Mouse (Mus musculus) midbrain, embryonic 15.5 days (tissue): ENCODE data around the gene Oxtr. TPM values are rescaled to one million over a fixed set of nuclear protein-coding genes. Genes with fewer than 3 reads are reported as not detected.

ENCODE experiments used
- ATAC-seq: fragments of 200-750 bp; cut with Nextera tagmentation; replicated peaks from 2 replicates; pipeline ENCODE4 v1.8.0; 2017; ENCODE audit warnings: moderate TSS enrichment
- H3K27ac ChIP-seq: fragments of 300-500 bp; sonication (generic); 2 replicates; pipeline ENCODE4 v1.5.1; 2015; ENCODE audit warnings: mild to moderate bottlenecking, inconsistent platforms
- H3K27me3 ChIP-seq: fragments of 300-500 bp; sonication (generic); replicated peaks from 2 replicates; pipeline ENCODE4 v1.6.1; 2015; ENCODE audit warnings: inconsistent platforms
- H3K36me3 ChIP-seq: fragments of 300-500 bp; sonication (generic); replicated peaks from 2 replicates; pipeline ENCODE4 v1.6.1; 2015; ENCODE audit warnings: inconsistent platforms
- H3K4me1 ChIP-seq: fragments of 300-500 bp; sonication (generic); 2 replicates; pipeline ENCODE4 v1.6.1; 2015; ENCODE audit warnings: inconsistent platforms
- H3K4me2 ChIP-seq: fragments of 300-500 bp; sonication (generic); 2 replicates; pipeline ENCODE4 v1.6.1; 2015; ENCODE audit warnings: inconsistent platforms, mild to moderate bottlenecking, moderate library complexity
- H3K4me3 ChIP-seq: fragments of 300-500 bp; sonication (generic); 2 replicates; pipeline ENCODE4 v1.5.1; 2015; ENCODE audit warnings: mild to moderate bottlenecking, inconsistent platforms
- H3K9ac ChIP-seq: fragments of 300-500 bp; sonication (generic); 2 replicates; pipeline ENCODE4 v1.6.1; 2015; ENCODE audit warnings: mild to moderate bottlenecking, inconsistent platforms
- H3K9me3 ChIP-seq: fragments of 300-500 bp; sonication (generic); 2 replicates; pipeline ENCODE4 v1.6.1; 2016; ENCODE audit warnings: inconsistent platforms
- WGBS: fragments of 180-500 bp; shearing (Covaris S2); methylation state at CpG from one replicate; pipeline ENCODE4 v1.1.7; 2015; ENCODE audit warnings: mixed read lengths; 5-methylcytosine and 5-hydroxymethylcytosine counted together
- polyA plus RNA-seq: library from polyadenylated mRNA; unstranded; fragments of >200 nt; fragmentation: Nextera tagmentation; extraction: Ambion mirVana; gene quantifications from 2 replicates; pipeline ENCODE4 v1.2.1, GENCODE M21; 2015

Gene Oxtr
- polyA plus RNA-seq = 1.6 and 1.9 TPM in 2 replicates

- peaks cover 45% of the 10 kb centered on the region for H3K27me3 ChIP-seq
- peak; percentile 24 for ATAC-seq
Measured at GRCm38 (mm10) chr6:112489910-112490559, at the start of gene Oxtr. Oxtr (minus strand) TSS chr6:112489943.

GRCm38 (mm10) chr6:112525434-112525833 lies 35.7 kb upstream of the Oxtr start:
- WGBS = 56% methylated on average over 5 of the region's 5 CpGs
- Histone ChIP-seq H3K4me3 (no peak overlapping the region), H3K36me3 (no peaks in the 10 kb centered on the region)

More at GRCm38 (mm10) chr6:112489910-112490559, at the start of gene Oxtr:
- peaks cover 21% of the 10 kb centered on the region for H3K4me1 ChIP-seq
- peak within 1 kb of the TSS; percentile 42 for H3K9ac ChIP-seq
- peak within 1 kb of the TSS; percentile 69 for H3K4me2 ChIP-seq
- 10% methylated on average over 24 of the region's 24 CpGs for WGBS
- no peak within 1 kb of the TSS for H3K27ac ChIP-seq
- no peaks in the 10 kb centered on the region for H3K9me3 ChIP-seq
- H3K4me3 ChIP-seq = peak within 1 kb of the TSS; percentile 39
- no peaks in the 10 kb centered on the region for H3K36me3 ChIP-seq

DNA sequence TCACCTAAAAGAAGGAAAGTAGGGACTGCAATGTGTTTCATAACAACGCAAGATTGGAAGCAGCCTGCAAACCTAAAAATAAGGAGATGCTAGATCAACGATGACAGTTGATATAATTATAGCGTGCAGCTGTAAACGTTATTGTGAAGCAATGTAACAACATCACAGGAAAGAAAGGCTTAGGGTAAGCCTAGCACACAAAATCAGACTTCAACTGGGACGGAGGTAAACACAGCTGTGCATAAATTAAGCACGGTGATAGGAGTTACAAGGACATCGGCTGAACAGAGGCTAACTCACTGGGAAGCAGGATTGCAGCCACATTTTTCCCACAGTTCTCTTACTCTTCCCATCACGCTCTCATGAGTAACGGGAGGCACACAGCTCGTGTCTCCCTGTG lies 34.7 kb upstream of the Oxtr start:
- H3K27me3 ChIP-seq = peaks cover 7% of the 10 kb centered on the region; the same call in 1 of the 2 replicates
- WGBS = 52% methylated on average over 10 of the region's 10 CpGs
- no peaks in the 10 kb centered on the region for H3K36me3 ChIP-seq
- H3K9ac ChIP-seq = no peak overlapping the region
- no peak overlapping the region for H3K27ac ChIP-seq
- H3K4me1 ChIP-seq = no peaks in the 10 kb centered on the region
- no peak overlapping the region for H3K4me2 ChIP-seq
- no peak for ATAC-seq
- H3K4me3 ChIP-seq = no peak overlapping the region
- no peaks in the 10 kb centered on the region for H3K9me3 ChIP-seq

More at GRCm38 (mm10) chr6:112525434-112525833, 35.7 kb upstream of the Oxtr start:
- H3K4me1 ChIP-seq = no peaks in the 10 kb centered on the region
- H3K4me2 ChIP-seq = no peak overlapping the region
- no peak for ATAC-seq
- no peak overlapping the region for H3K27ac ChIP-seq
- no peak overlapping the region for H3K9ac ChIP-seq
- H3K9me3 ChIP-seq = no peaks in the 10 kb centered on the region
- H3K27me3 ChIP-seq = 0 out of 2 replicates have a peak, but pooled peaks cover 3% of the 10 kb centered on the region

DNA sequence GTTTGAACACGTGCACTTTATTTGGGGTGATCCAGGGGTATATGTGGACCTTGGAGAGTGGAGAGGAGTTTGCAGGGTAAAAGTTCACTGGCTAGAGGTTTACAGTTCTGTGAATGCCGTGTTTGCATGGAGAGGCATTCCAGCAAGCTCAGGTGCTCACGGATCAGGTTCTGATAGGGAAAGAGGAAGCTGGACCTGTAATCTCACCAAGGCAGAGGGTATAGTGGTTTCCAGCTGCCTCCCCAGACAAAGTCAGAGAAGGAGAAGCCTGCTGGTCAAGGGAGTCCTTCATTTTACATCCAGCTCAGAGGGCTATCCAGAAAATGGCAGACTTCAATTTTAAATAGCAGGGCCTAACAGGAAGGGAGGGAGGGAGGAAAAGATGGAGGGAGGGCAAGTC lies 28.2 kb upstream of the Oxtr start:
- ATAC-seq = no peak
- peaks cover 35% of the 10 kb centered on the region for H3K27me3 ChIP-seq
- WGBS = 77% methylated on average over 3 of the region's 3 CpGs

DNA sequence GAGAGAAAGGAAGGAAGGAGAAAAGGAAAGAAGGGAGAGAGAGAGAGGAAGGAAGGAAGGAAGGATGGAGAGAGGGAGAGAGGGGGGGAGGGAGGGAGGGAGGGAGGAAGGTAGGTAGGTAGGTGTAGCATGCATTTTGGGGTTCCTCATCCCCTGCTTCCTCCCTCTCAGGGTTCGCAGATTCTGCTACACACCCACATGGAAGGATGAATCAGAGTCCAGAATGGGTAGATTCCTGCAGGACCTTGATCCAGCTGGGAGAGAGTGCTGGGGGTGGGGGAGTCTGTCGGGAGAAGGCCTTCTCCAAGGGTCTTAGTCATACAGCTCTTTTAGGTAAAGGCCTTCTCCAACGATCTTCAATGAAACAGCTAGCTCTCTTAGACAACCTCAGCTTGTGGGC lies 27.8 kb upstream of the Oxtr start:
- H3K9ac ChIP-seq = no peak overlapping the region
- no peak overlapping the region for H3K27ac ChIP-seq
- WGBS = 71% methylated on average over 3 of the region's 3 CpGs
- ATAC-seq = no peak
- H3K9me3 ChIP-seq = no peaks in the 10 kb centered on the region
- H3K27me3 ChIP-seq = peaks cover 35% of the 10 kb centered on the region
- no peak overlapping the region for H3K4me3 ChIP-seq
- peaks cover 4% of the 10 kb centered on the region; the same call in 1 of the 2 replicates for H3K4me1 ChIP-seq
- H3K36me3 ChIP-seq = no peaks in the 10 kb centered on the region
- no peak overlapping the region for H3K4me2 ChIP-seq

More for the DNA sequence above, 28.2 kb upstream of the Oxtr start:
- Histone ChIP-seq H3K4me2 (no peak overlapping the region), H3K4me1 (peaks cover 4% of the 10 kb centered on the region; the same call in 1 of the 2 replicates), H3K36me3 (no peaks in the 10 kb centered on the region), H3K9me3 (no peaks in the 10 kb centered on the region), H3K27ac (no peak overlapping the region), H3K4me3 (no peak overlapping the region), H3K9ac (no peak overlapping the region)

- peak; percentile 65 for ATAC-seq
- H3K4me2 ChIP-seq = no peak overlapping the region
- H3K9ac ChIP-seq = no peak overlapping the region
- WGBS = 3% methylated on average over 1 of the region's 1 CpGs
- no peaks in the 10 kb centered on the region for H3K9me3 ChIP-seq
- no peak overlapping the region for H3K4me3 ChIP-seq
- H3K4me1 ChIP-seq = peaks cover 4% of the 10 kb centered on the region; the same call in 1 of the 2 replicates
- H3K36me3 ChIP-seq = no peaks in the 10 kb centered on the region
- peaks cover 38% of the 10 kb centered on the region for H3K27me3 ChIP-seq
- H3K27ac ChIP-seq = no peak overlapping the region
Measured at GRCm38 (mm10) chr6:112516496-112516895, 26.8 kb upstream of the Oxtr start.

- 87% methylated on average over 6 of the region's 6 CpGs for WGBS
- no peak overlapping the region for H3K4me3 ChIP-seq
Measured at GRCm38 (mm10) chr6:112514591-112514990, 24.8 kb upstream of the Oxtr start.

DNA sequence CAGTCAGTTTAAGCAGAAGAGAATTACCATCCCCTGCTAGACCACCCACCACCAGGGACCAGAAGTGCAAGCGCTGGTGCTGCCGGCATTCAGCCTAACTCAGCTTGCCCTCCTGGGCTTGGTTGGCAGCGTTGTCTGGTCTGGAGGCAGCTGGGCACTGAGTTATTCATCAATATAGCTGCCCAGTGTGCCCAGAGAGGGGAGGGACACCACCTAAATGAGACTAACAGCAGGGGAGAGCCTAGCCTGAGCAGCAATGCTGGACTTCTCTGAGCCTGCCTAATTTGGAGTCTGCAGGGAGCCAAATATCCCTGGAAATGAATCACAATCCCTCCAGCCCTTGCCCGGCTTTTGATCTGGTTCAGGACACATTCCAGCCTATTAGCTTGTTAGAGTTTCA lies 20.6 kb upstream of the Oxtr start:
- no peak overlapping the region for H3K27ac ChIP-seq
- H3K36me3 ChIP-seq = no peaks in the 10 kb centered on the region
- 0 out of 2 replicates have a peak, but pooled peaks have one; percentile 30 for ATAC-seq
- peaks cover 5% of the 10 kb centered on the region for H3K4me1 ChIP-seq
- no peak overlapping the region for H3K4me2 ChIP-seq
- peaks cover 19% of the 10 kb centered on the region for H3K27me3 ChIP-seq
- WGBS = 2% methylated on average over 4 of the region's 4 CpGs
- no peak overlapping the region for H3K9ac ChIP-seq
- no peak overlapping the region for H3K4me3 ChIP-seq
- no peaks in the 10 kb centered on the region for H3K9me3 ChIP-seq

More at GRCm38 (mm10) chr6:112514591-112514990, 24.8 kb upstream of the Oxtr start:
- Histone ChIP-seq H3K9ac (no peak overlapping the region), H3K4me2 (no peak overlapping the region), H3K27me3 (peaks cover 35% of the 10 kb centered on the region), H3K36me3 (no peaks in the 10 kb centered on the region), H3K27ac (no peak overlapping the region), H3K9me3 (no peaks in the 10 kb centered on the region), H3K4me1 (peaks cover 8% of the 10 kb centered on the region)
- ATAC-seq = no peak

GRCm38 (mm10) chr6:112509590-112510131 lies 19.9 kb upstream of the Oxtr start:
- no peak overlapping the region for H3K4me2 ChIP-seq
- no peak overlapping the region for H3K4me3 ChIP-seq
- peaks cover 5% of the 10 kb centered on the region for H3K4me1 ChIP-seq
- no peak overlapping the region for H3K27ac ChIP-seq
- no peak overlapping the region for H3K9ac ChIP-seq
- ATAC-seq = no peak
- H3K36me3 ChIP-seq = no peaks in the 10 kb centered on the region
- WGBS = 55% methylated on average over 2 of the region's 2 CpGs
- H3K27me3 ChIP-seq = peaks cover 14% of the 10 kb centered on the region; the same call in 1 of the 2 replicates
- no peaks in the 10 kb centered on the region for H3K9me3 ChIP-seq

- Histone ChIP-seq H3K36me3 (no peaks in the 10 kb centered on the region), H3K4me3 (no peak overlapping the region), H3K27ac (no peak overlapping the region), H3K4me2 (no peak overlapping the region), H3K27me3 (0 out of 2 replicates have a peak, but pooled peaks cover 4% of the 10 kb centered on the region), H3K9ac (no peak overlapping the region), H3K4me1 (peaks cover 5% of the 10 kb centered on the region), H3K9me3 (no peaks in the 10 kb centered on the region)
- 91% methylated on average over 2 of the region's 2 CpGs for WGBS
- no peak for ATAC-seq
Measured at GRCm38 (mm10) chr6:112507617-112508016, 17.9 kb upstream of the Oxtr start.

DNA sequence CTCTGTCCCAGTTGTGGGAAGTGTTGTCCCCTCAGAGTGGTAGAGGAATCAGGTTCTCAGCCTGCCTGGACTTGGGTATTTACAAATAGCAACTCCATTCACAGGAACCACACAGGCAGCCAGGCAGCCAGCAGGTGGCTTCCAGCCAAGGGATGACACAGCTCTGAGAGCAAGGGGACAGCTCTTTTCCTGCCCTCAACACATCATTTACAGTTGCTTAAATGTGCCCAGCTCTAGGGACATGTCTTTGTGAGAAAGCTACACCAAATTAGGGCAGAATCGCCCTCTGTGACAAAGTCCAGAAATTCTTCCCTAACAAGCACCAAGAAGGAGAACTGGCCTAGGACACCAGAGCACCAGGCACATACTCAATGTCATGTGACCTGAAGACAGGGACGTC lies 11.4 kb upstream of the Oxtr start:
- H3K27ac ChIP-seq = no peak overlapping the region
- no peak overlapping the region for H3K4me3 ChIP-seq
- H3K9ac ChIP-seq = no peak overlapping the region
- 73% methylated on average over 2 of the region's 2 CpGs for WGBS
- H3K27me3 ChIP-seq = no peaks in the 10 kb centered on the region
- no peak for ATAC-seq
- no peaks in the 10 kb centered on the region for H3K4me1 ChIP-seq
- no peak overlapping the region for H3K4me2 ChIP-seq
- no peaks in the 10 kb centered on the region for H3K9me3 ChIP-seq
- no peaks in the 10 kb centered on the region for H3K36me3 ChIP-seq

GRCm38 (mm10) chr6:112499456-112499855 lies 9.7 kb upstream of the Oxtr start:
- H3K4me1 ChIP-seq = no peaks in the 10 kb centered on the region
- 79% methylated on average over 2 of the region's 2 CpGs for WGBS
- no peak for ATAC-seq
- no peaks in the 10 kb centered on the region for H3K9me3 ChIP-seq
- no peaks in the 10 kb centered on the region for H3K36me3 ChIP-seq
- no peak overlapping the region for H3K9ac ChIP-seq
- no peak overlapping the region for H3K4me3 ChIP-seq
- no peak overlapping the region for H3K4me2 ChIP-seq
- no peaks in the 10 kb centered on the region for H3K27me3 ChIP-seq
- H3K27ac ChIP-seq = no peak overlapping the region

GRCm38 (mm10) chr6:112498716-112499115 lies 9.0 kb upstream of the Oxtr start:
- no peak overlapping the region for H3K9ac ChIP-seq
- no peaks in the 10 kb centered on the region for H3K36me3 ChIP-seq
- no peaks in the 10 kb centered on the region for H3K27me3 ChIP-seq
- no peaks in the 10 kb centered on the region for H3K9me3 ChIP-seq
- 87% methylated on average over 3 of the region's 3 CpGs for WGBS
- H3K4me1 ChIP-seq = no peaks in the 10 kb centered on the region
- no peak for ATAC-seq
- H3K27ac ChIP-seq = no peak overlapping the region
- no peak overlapping the region for H3K4me3 ChIP-seq
- H3K4me2 ChIP-seq = no peak overlapping the region
